Mouse (Mus musculus): ENCODE data around the gene Lamc3.

GRCm38 (mm10) chr2:31953687-31954086, 66.6 kb downstream of the Lamc3 start:
- TF ChIP-seq TAL1 (IDR thresholded peaks at IDR 0.05; ENCODE audit: low read length): no peak
- TF ChIP-seq GATA1 (IDR thresholded peaks at IDR 0.05; ENCODE audit: low read length): no peak

All from erythroblast, embryonic 14.5 days (primary cell).